ENCODE assay signal across 11 mouse cellular contexts in genomic region chr5:145071342-145071741, GRCm38 (mm10). TPM values are rescaled to one million over a fixed set of nuclear protein-coding genes. Genes with fewer than 3 reads are reported as not detected.
DNase-seq lines count a peak whose midpoint lies in the region; TF ChIP-seq lines count a peak whose summit lies in the region.
"Had no signal": no experiment of that assay in that cellular context is flagged by ENCODE, and none has a peak within 500 bp of the region (broad histone marks: within the 10 kb centered on the region; RNA-seq: fewer than 3 reads in every experiment).

No protein-coding gene starts in this region.

- TF ChIP-seq CTCF in MEL (IDR thresholded peaks at IDR 0.05 in 2 of 3, conservative IDR thresholded peaks at IDR 0.05 in 1 of 3; ENCODE audit: control insufficient read depth in 1 of 3, insufficient read depth in 1 of 3, low read depth in 2 of 3, low read length in 3 of 3, poor library complexity in 1 of 3, severe bottlenecking in 1 of 3) = peak; percentile 49 to 90 (median 72)

- H3K36me3 ChIP-seq in MEL (ENCODE audit: control insufficient read depth in 1 of 2, insufficient read depth in 2 of 2, low read length in 2 of 2) = no peaks in the 10 kb centered on the region
- H3K36me3 ChIP-seq: heart, embryonic 13.5 days had no signal

- peak; percentile 33 to 34 for DNase-seq in kidney, postnatal 4 days
- no peak for DNase-seq in kidney, adult 8-10 months
- peak; percentile 83 for DNase-seq in MEL (ENCODE audit: low read depth, low spot score)
- peak; percentile 45 for DNase-seq in c-Kit-positive CD71-positive TER-119-positive erythroid progenitor cells, embryonic 14.5 days (ENCODE audit: low spot score)
- peak; percentile 6 for DNase-seq in retina, postnatal 7 days (ENCODE audit: low read depth, low spot score)
- DNase-seq in urinary bladder, adult 18-20 months (ENCODE audit: low spot score in 2 of 2) = no peak
- no peak for DNase-seq in right cerebral cortex, postnatal 36 days (ENCODE audit: low spot score in 2 of 2)
- DNase-seq: lung, adult 18-20 months had no signal

- TF ChIP-seq EP300 in MEL (IDR thresholded peaks at IDR 0.05; ENCODE audit: low read depth in 1 of 2, low read length in 2 of 2) = no peak

- H3K79me2 ChIP-seq in MEL (ENCODE audit: control insufficient read depth, insufficient read depth, low read length, poor library complexity) = no peaks in the 10 kb centered on the region

- no peaks in the 10 kb centered on the region for H3K4me1 ChIP-seq in MEL (ENCODE audit: control insufficient read depth in 1 of 2, insufficient read depth in 2 of 2, low read length in 2 of 2)

- no peak overlapping the region for H3K4me3 ChIP-seq in MEL (ENCODE audit: control insufficient read depth in 1 of 2, insufficient read depth in 1 of 2, low read depth in 2 of 2, low read length in 2 of 2)
- H3K4me3 ChIP-seq: erythroblast, embryonic 14.5 days; heart, embryonic 13.5 days had no signal

- no peak for TF ChIP-seq POLR2A in MEL (IDR thresholded peaks at IDR 0.05; ENCODE audit: control insufficient read depth in 1 of 2, insufficient read depth in 1 of 2, low read depth in 1 of 2, low read length in 2 of 2, poor library complexity in 1 of 2)

- H3K27ac ChIP-seq in MEL (ENCODE audit: control insufficient read depth, low read depth, low read length) = no peak overlapping the region
- H3K27ac ChIP-seq: heart, embryonic 13.5 days had no signal

- no peaks in the 10 kb centered on the region; a peak in 1 of 4 replicates for H3K27me3 ChIP-seq in MEL (ENCODE audit: control insufficient read depth in 1 of 2, insufficient read depth in 2 of 2, low read length in 2 of 2)
- H3K27me3 ChIP-seq: heart, embryonic 13.5 days had no signal

- peak; percentile 82 for TF ChIP-seq RAD21 in MEL (IDR thresholded peaks at IDR 0.05; ENCODE audit: low read depth, low read length)

- H3K9ac ChIP-seq in MEL (ENCODE audit: control insufficient read depth, low read depth, low read length, poor library complexity, severe bottlenecking) = no peak overlapping the region
- H3K9ac ChIP-seq: heart, embryonic 13.5 days had no signal

- no peaks in the 10 kb centered on the region for H3K9me3 ChIP-seq in MEL (replicated peaks; ENCODE audit: insufficient read depth, low read length)

TF ChIP-seq in MEL, 35 proteins besides CTCF, POLR2A, EP300 and RAD21:
- TF ChIP-seq SMC3 (IDR thresholded peaks at IDR 0.05; ENCODE audit: low read depth, low read length) = peak; percentile 66
- peak; percentile 67 for TF ChIP-seq ZC3H11A (IDR thresholded peaks at IDR 0.05; ENCODE audit: low read depth, low read length)
- TF ChIP-seq TBP (IDR thresholded peaks at IDR 0.05; ENCODE audit: low read depth, low read length) = no peak

RNA-seq across cellular contexts. Expression of gene Arpc1a, which starts 12.3 kb away (rescaled TPM):
- total RNA-seq in MEL (2012; rRNA removed) = 85.8 and 96.9 TPM in 2 replicates
- polyA plus RNA-seq in MEL (2012; ENCODE audit: insufficient read depth in 1 of 2, insufficient read length in 2 of 2, low read depth in 1 of 2, low replicate concordance in 2 of 2, missing spikeins in 1 of 2) = 100 to 1,000 TPM; 187 to 306 TPM

RNA-seq across cellular contexts. Expression of gene Kpna7, which starts 12.5 kb away (rescaled TPM):
- total RNA-seq in MEL (2012; rRNA removed) = 0.35 and 2.5 TPM in 2 replicates
- polyA plus RNA-seq in MEL (2012; ENCODE audit: insufficient read depth in 1 of 2, insufficient read length in 2 of 2, low read depth in 1 of 2, low replicate concordance in 2 of 2, missing spikeins in 1 of 2) = 1 to 10 TPM in 1 of 2 experiments, not detected in 1; 2.2 TPM
- polyA plus RNA-seq: erythroblast, embryonic 14.5 days; heart, embryonic 13.5 days; urinary bladder, adult 2 months had no signal

RNA-seq across cellular contexts. Expression of gene 1700018F24Rik, which starts 28.6 kb away (rescaled TPM):
- total RNA-seq in MEL (2012; rRNA removed) = not detected in 2 replicates
- polyA plus RNA-seq in MEL (2012; ENCODE audit: insufficient read depth in 1 of 2, insufficient read length in 2 of 2, low read depth in 1 of 2, low replicate concordance in 2 of 2, missing spikeins in 1 of 2) = not detected
- polyA plus RNA-seq: erythroblast, embryonic 14.5 days; heart, embryonic 13.5 days; urinary bladder, adult 2 months had no signal

RNA-seq across cellular contexts. Expression of gene Gm4871, which starts 38.8 kb away (rescaled TPM):
- not detected in 2 replicates for total RNA-seq in MEL (2012; rRNA removed)
- not detected for polyA plus RNA-seq in MEL (2012; ENCODE audit: insufficient read depth in 1 of 2, insufficient read length in 2 of 2, low read depth in 1 of 2, low replicate concordance in 2 of 2, missing spikeins in 1 of 2)
- polyA plus RNA-seq: erythroblast, embryonic 14.5 days; heart, embryonic 13.5 days; urinary bladder, adult 2 months had no signal

RNA-seq across cellular contexts. Expression of gene Arpc1b, which starts 42.7 kb away (rescaled TPM):
- 432 and 582 TPM in 2 replicates for total RNA-seq in MEL (2012; rRNA removed)
- 100 to 1,000 TPM; 143 to 708 TPM for polyA plus RNA-seq in MEL (2012; ENCODE audit: insufficient read depth in 1 of 2, insufficient read length in 2 of 2, low read depth in 1 of 2, low replicate concordance in 2 of 2, missing spikeins in 1 of 2)

Comparison
In these comparisons a context has a peak if more than half of its experiments do, and no peak if none do; other contexts are left out.
1. DNase-seq: peak in kidney, postnatal 4 days (2 of 2), MEL (single experiment), c-Kit-positive CD71-positive TER-119-positive erythroid progenitor cells, embryonic 14.5 days (single experiment) and retina, postnatal 7 days (single experiment); none in kidney, adult 8-10 months (0 of 2), urinary bladder, adult 18-20 months (0 of 2) and right cerebral cortex, postnatal 36 days (0 of 2).